Mouse (Mus musculus) NIH3T3 (cell line): Measurements from ENCODE around the gene Slc35f3.
A peak's percentile ranks its signal among the peaks of the same experiment; 100 is the strongest.

Experiments
- DNase-seq: peaks from one replicate; pipeline ENCODE4 v3.0.0-alpha.2; 2012; ENCODE audit warnings: low read depth

The Slc35f3 gene

DNA sequence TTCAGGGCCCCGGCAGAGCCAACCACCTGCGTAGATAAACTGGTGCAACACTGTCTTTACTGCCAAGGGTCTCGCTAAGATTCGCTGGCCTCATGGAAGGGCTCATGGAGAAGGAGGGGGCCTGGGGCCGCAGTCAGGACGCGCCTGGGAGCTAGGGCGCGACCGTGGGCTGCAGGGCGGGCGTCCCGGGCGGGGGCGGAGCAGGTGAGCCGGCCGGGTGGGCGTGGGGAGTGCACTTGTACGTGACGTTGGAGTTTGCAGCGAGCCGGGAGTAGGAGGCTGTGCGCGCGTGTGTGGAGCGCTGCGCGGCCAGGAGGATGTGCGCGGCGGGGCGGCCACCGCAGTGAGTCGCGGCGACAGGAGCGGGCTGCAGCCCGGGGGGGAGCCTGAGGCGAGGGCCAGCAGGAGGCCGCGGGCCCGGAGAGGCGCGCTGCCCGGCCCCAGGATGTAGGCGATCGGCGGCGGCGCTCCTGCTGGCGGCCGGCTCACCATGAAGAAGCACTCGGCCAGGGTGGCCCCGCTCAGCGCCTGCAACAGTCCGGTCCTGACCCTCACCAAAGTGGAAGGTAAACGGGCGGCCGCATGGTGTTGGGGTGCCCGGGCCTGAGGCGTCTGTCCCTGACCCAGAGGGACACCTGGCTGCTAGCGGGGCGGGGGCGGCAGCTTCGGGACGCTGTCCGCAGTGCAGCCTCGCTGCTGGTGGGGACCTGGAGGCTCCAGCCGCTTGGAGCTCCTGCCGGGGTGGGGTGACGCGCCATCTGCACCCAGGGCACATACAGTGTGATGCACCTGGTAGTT is at the start of gene Slc35f3:
Gene Slc35f3, plus strand, starts transcription at position 263 of the 798 bp plus-strand sequence.
- DNase-seq = no peak

DNA sequence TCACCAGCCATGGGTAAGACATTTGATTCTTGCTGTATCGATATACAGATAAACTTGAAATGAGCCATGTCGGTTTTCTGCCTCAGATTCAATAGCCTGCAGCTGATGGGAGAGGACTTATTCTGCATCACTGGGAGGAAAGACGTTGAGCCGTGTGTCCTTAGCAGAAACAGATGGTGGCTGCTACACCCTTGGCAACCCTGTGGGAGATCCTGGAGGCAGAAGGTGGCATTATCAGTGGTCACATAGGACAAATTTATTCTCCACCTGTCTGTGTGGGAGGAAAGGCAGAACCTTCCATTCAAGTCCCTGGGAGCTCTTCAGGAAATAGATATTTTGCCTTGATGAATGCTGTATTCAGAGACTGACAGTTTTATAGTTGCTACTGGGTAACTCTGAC is 47.9 kb upstream of the Slc35f3 start:
- no peak for DNase-seq

DNA sequence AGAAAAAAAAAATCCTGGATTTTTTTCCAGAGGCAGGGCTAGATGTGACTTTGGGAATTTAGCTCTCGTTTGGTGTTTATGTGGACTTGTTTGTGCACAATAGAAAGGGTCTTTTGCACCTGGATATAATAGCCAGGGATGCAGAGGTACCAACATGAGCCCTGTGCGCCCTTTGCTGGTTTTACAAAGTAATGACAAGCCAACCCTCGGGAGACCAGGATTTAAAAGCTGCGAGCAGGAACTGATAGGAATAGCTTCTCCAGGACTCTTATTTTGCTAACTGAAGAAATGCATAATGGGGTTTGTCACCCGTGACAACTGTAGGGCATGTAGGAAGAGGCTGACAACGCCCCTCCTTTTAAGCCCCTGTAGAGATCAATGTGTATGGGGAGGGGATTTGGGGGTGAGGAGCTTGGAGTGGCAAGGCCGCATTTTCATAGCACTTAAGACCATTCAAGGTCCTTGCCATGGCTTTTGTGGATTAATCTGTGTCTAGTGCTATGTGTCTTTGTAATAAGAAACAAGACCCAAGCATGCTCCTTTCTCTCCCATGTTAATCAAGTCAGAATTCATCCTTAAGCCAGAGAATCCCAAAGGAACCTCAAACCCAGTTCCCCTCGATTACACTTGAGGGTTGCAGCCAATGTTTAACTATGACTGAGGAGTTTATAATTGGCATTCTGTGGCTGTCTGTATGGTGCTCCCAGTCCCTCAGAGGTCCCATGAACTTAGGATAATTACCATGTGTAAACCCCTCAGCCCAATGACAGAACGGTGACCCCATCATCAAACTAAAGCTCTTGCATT is 41.6 kb upstream of the Slc35f3 start:
- no peak for DNase-seq

DNA sequence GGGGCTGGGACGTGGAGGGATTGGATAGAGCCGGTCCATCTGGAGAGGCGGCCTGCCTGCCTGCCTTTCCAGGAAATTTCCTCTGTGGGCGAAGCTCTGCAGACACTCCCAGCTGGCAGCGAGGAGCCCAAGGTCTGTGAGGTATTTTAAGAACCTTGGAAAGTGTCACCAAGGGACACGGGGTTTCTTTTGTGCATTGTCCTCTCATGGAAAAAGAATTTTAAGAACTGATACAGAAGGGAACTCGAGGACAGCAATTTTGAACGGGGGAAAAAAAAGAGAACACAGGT is 41.0 kb upstream of the Slc35f3 start:
- DNase-seq = no peak

DNA sequence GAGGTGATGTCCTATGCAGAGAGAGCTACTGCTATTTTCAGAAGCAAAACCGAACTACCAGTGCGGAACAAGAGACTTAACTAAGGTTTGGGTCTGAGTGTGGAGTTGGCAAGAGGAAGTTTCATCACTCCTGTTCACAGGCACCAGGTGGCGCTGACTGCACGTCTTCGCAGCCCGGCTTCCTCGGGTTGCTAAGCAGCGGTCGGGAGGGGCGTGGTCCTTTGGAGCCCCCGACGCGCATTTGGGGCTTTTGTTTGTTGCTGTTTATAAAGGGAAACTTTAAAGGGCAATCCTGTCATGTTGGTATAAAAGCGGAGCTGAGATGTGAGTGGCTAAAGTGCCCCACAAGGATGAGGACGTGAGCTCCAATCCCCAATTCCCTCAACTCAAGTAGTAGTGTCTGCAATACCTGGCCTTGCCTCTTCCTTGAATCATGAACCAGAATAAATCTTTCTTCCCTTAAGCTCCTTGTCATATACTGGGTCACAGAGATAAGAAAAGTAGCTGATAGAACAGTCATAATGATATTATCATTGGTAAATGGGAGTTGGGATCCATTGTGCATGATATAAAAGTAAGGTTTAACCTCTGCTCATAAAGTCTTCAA is 40.1 kb upstream of the Slc35f3 start:
- DNase-seq = peak; percentile 72

DNA sequence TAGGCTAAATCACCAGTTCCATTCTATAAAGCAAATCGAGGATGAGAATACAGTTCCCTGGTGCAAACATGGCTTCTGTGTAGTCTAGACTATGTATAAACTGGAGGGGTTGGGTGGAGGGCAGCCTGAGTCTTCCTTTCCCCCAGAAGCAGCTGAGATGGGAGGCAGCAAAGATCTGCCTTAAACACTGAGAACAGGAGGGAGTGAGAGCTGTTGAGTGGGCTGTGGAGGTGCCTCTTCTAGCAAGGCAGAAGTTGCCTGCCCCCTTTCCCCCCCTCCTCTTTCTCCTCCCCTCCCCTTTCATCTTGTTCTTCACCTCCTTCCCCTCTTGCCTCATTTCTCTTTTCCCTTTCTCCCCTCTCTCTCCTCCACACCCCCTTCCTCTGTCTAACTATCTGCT is 33.2 kb upstream of the Slc35f3 start:
- no peak for DNase-seq

DNA sequence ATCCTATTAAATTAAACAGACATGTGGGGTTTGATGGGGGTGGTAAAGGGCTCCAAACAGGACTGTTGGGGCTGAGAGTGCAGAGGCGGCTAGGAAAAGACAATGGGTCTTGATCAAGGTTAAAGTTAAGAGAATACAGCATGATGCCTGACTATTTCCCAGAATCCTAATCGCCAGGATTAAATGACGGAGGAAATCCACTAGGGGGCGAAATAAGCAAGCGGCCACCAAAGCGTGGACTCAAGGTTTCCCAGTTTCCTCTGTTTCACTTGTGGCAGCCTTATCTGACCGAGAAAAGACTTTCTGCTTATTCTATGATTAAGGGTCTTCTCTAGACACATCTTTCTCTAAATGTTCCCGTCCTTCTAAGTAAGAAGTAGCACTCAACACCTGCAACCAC is 31.2 kb upstream of the Slc35f3 start:
- DNase-seq = peak; percentile 69

DNA sequence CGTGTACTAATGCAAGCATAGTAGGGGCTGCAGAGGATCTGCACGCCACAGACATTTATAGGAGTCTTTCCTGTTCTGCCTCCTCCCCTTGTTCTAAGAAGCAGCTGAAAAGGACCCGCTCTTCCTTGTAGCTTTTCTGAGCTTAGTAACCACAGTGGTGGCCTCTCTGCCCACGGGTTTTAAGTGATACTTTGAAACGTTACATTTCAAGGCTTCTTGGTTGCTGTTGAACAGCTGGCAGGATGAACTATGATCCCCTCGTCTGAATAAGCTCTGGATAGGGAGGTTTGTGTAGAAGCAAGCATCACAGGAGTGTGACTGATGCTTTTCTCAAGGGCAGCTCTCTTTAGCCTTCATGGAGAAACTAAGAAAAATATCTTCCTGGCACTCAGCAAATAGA is 28.6 kb upstream of the Slc35f3 start:
- DNase-seq = no peak

DNA sequence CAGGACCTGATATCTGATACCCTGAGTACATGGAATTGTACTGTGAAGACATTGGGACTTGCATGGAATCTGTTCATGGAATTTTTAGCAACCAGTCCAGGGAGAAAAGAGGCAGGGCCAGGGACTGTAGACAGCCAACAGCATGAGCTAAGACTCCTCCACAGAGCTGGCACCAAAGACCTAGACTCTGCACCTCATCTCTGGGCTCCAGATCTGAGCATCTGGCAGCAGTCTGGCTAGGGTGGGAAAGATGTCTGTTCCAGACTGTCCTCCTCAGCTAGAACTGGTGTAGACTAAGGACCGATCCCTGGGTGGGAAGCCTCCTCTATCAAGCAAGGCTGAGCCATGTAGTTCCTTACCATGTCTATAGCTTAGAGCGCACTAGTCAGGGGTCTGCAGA is 25.9 kb upstream of the Slc35f3 start:
- DNase-seq = no peak

DNA sequence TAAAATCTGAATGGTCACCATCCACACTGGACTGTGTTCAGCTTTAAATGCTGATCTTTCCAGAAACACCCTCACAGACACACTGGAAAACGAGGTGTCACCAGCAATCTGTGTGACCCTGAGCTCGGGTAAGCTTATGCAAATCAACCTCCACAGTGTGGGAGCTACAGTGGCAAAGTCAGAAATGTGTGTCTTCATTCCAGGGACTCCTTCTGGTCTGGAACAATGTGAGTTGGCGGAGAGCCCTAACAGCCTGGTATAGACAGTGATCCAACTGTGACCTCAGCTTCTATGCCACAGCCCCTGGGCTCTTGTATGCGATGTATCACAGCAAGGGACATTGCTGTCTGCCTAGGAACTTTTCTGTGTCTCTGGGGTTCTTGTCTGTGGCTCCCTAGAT is 25.3 kb upstream of the Slc35f3 start:
- no peak for DNase-seq

DNA sequence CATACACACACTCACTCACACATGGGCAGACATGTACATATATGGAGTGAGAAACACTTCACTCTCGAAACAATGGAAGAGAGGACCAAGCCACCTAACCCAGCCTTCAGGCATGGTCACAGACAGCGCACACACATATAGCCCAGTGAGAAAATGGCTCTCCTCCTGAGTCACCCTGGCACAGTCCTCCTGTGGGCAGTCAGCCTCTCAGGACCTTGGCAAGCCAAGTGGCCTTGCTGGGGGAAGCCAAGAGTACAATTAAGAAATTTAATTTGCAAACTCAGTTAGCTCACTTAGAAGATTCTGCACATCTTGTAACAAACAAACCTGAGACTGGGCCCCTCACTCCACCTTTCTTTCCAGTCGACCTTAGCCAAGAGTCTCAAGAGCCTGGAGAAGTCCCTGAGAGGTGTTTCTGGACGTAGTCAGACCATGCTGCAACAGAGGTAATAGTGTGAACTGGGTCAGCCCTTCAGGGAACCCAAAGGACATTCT is 23.4 kb upstream of the Slc35f3 start:
- DNase-seq = no peak

DNA sequence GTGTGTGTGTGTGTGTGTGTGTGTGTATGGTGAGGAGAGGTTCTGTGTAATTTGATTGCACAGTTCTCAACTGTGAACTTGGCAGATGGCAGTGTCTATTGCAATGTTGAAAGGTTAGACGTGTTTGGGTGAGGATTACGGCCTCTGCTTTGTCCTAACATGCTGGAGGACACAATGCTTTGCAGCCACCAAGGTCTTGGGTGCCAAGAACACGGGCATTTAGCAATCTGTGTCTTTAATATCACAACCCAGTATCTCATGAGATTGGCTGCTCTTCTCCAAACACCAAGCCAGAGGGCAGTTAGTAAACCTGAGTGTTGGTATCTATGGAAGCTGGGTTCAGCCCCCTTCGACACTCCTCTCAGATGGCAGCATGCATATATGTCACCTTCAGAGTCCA is 22.5 kb upstream of the Slc35f3 start:
- DNase-seq = no peak

DNA sequence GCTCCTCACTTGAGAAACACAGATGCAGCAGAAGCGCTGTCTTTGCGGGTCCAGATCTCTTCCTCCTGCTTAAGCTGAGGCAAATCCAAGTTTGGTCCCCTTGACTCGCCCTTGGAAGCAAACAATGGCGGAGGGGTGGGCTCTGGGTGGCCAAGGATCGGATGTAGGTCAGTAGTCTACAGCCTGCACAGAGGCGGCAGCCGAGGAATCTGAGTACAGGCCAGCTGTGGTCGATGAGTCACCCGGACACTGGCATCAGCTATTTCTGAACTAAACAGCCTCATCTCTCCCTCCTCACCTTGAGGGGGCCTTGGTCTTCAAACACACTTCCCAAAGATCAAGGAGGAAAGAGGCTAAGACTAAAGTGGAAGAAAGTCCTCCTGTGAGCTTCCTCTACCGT is 6.4 kb upstream of the Slc35f3 start:
- peak; percentile 62 for DNase-seq

DNA sequence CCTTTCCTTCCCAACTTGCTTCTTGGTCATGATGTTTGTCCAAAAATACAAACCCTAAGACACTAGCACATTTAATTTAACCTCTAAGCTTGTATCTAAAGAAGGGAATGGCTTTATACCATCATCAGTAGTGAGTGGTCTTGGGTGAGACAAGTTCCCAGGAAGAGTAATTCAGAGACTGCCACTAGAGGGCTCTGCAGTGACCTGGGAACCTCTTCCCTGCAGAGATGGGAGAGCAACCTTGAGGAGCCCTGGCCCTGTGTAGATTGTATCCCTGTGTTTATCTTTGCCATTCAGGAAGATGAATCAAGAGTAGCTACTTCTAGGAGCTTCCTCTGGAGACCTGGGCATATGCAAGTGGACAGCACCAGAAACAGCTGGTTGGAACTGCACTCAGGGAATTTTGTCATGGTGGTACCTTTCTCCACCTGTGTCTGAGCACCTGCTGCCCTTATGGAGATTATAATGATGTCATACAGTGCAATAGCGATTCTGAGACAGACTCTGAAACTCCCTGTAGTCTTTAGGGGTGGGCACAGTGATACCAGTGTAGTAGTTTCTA is 993 bp upstream of the Slc35f3 start:
- DNase-seq = peak; percentile 47

DNA sequence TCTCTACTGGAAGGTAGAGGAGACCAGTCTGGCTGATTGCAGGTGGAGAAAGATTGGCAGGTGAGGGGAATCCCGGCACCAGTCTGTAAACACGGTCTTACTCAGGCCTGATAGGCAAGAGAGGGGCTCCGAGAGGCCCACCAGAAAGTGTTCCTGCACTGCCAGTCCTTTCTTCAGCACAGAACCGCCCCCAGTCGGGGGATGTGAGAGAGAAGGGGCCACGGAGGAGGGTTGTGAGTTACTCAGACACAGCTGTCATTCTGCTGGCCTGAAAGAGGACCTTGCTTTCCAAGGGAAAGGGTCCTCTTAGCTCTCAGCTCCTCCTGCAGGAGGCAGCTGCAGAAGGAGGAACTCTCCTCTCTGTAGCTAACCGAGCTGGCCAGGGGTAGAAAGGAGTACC is 975 bp downstream of the Slc35f3 start:
- no peak for DNase-seq

DNA sequence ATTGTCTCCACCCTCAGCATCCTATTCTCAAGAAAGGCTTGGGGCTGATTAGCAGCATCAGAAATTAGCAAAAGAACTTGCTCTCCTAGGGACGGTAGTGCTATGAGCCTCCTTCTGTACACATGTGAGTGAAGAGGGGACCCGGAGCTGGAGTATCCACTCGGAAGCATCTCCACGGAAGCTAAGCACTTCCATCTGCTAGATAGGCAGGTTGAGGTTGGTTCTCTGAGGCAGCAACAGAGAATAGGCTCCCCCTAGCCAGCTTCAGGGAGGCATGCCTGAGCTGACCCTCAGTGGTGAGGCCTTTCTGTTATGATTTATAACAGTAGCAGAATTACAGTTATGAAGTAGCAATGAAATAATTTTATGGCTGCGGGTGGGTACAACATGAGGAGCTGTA is 2.0 kb downstream of the Slc35f3 start:
- no peak for DNase-seq

DNA sequence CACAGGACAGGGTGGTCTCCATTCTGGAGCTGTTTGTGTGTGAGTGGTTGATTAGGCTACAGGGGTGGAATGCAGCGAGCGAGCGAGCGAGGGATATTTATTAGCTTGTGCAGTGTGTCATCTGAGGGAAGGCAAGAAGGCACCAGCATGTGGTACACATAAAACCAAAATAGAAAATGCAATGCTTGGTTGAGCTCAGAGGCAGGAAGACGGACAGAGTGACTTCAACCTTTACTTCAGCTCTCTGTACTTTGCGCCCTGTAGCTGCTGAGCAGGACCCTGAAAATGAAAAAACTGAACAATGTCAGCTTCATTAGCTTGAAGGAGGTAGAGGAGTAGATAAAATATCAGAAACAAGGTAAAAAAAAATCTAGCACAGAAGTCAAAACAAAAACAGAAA is 3.2 kb downstream of the Slc35f3 start:
- no peak for DNase-seq

DNA sequence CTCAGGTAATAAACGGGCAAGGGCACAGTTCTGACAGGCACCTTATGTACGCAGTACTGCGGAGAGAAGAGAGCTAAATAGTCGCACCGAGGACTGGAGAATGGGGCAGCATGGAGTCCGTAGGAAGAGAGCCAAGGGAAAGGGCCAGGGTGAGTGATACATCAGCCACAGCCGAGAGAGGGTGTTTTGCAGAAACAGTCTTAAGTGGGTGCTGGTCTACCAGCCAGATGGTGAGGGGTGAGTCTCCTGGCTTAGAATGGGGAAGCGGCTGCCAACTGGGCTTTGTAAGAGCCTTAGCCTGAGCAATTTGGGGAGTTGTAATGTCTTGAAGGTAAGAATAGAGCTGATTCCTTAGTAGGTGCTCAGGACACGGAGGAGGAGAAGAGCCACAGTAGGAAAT is 8.8 kb downstream of the Slc35f3 start:
- DNase-seq = no peak

DNA sequence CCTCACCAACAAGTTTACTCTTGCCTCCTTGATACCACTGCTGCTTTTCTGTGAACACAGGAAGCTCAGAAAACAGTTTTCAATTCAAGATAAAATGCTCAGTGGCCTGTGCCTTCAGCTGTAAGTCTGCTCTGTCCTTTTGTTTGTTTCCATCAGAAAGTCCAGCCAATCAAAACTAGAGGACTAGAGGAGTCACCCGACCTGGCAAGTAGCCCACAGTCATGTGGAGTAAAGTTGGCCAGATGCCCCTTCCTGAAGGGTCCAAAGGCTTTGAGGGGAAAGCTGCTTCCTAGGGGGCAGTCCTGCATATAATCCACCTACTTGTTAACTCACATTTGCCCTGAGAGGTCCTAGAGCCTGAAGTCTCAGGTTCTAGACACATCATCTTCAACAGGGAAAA is 10.7 kb downstream of the Slc35f3 start:
- DNase-seq = peak; percentile 74

DNA sequence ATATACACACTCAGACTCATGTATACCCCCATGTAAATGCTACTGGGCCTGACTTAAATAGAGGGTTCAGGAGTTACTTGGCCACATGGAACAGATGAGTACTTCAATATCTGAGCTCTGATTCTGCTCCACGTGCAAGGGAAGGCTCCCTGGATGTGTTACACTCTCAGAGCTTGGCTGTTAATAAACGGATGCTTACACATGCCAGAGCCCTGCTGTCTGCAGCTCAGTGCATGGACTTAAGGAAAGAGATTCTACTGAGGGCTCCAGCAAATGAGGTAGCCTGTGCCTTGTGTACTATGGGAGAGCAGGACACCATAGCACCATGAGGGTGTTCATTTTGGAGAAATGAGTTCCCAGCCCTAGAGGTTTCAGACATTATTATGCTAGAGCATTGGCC is 26.6 kb downstream of the Slc35f3 start:
- DNase-seq = no peak

DNA sequence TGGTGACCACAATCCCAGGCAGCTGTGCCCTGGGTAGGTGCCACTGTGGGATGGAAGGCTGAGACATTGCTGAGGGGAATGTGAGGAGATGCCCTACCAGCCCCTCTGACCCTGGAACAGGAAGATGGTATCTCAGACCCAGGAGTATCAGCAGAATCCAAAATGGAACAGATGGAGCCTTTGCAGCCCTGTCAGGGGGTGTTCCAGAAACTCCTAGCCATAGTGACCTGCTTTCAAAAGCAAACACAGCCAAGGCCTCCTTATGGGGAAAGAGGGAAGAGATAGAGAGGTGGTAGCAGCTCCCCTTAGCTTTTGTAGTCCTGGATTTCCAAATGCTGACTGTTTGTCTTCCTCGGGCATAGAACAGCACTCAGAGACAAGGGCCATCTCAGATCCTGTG is 27.8 kb downstream of the Slc35f3 start:
- no peak for DNase-seq

DNA sequence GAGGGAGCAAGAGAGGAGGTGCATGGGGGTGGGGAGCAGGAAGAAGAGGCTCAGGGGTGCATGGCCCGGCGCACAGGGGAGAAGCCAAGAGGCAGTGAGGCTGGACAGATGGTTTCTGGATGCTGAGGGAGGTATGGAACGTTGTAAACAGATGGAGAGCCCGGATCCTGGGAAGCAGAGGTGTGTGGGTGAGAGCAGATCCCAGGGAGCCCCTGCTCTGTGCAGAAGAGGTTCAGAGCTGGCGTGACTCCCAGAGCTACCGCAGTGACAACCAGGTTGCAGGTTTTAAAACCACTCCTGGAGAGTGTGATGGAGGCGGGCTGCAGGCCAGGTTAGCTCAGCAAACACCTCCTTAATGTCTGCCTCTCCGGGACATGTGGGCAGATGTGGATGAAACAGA is 28.4 kb downstream of the Slc35f3 start:
- no peak for DNase-seq

DNA sequence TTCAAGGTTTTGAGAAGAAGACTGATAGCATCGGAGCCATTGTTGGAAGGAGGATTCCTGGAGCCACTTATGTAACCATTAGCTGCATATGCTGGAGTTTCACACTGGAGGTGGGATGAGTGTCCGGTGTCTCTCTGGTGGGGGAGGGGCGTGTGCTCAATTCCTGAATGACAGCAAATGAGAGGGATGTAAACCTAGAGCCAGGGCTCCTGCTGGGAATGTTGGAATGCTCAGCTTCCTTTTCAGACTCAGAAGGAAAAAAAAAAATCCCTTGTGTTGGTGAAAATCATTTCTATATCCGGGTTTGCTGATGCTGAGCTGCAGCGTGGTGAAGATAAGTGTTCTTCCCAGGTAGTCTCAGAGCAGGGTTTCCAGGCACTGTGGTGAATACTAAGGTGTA is 29.4 kb downstream of the Slc35f3 start:
- no peak for DNase-seq
